Comparison of ENCODE assay signal across 26 mouse cellular contexts in the genomic region with DNA sequence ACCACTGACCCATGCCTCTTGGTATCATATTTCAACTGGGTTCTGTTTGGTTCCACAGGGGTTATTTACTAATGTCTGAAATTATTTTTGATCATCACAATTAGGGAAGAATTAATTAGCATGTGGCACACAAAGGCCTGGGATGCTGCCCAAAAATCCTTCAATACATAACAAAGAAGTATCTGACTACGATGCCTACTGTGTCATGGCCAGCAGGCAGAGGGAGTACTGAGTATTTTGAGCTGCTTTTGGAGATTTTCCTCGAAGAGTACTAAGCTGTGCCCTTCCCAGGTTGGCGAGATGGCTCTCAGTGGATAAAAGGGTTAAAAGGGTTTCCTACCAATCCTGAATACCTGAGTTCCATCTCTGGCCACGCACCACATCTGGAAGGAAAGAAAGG.
DNase-seq lines count a peak whose midpoint lies in the region; ATAC-seq and TF ChIP-seq lines count a peak whose summit lies in the region.
"Had no signal": no experiment of that assay in that cellular context is flagged by ENCODE, and none has a peak within 500 bp of the region (broad histone marks: within the 10 kb centered on the region; RNA-seq: fewer than 3 reads in every experiment).

No protein-coding gene starts in this region.

- 68% methylated on average over 4 of the region's 4 CpGs for WGBS in midbrain, embryonic 13.5 days
- WGBS in midbrain, embryonic 10.5 days: 84% methylated on average over 4 of the region's 4 CpGs
- WGBS in forebrain, embryonic 12.5 days: 45% methylated on average over 4 of the region's 4 CpGs
- 24% methylated on average over 4 of the region's 4 CpGs for WGBS in forebrain, postnatal 0 days

- H3K9me3 ChIP-seq in midbrain, embryonic 13.5 days: no peaks in the 10 kb centered on the region
- H3K9me3 ChIP-seq in midbrain, embryonic 10.5 days (replicated peaks): no peaks in the 10 kb centered on the region
- H3K9me3 ChIP-seq in forebrain, embryonic 12.5 days: no peaks in the 10 kb centered on the region
- H3K9me3 ChIP-seq in forebrain, postnatal 0 days (ENCODE audit: low read length): no peaks in the 10 kb centered on the region
- H3K9me3 ChIP-seq: embryonic facial prominence, embryonic 13.5 days; hindbrain, embryonic 13.5 days; limb, embryonic 13.5 days; midbrain, embryonic 12.5 days; neural tube, embryonic 12.5 days had no signal

- H3K4me2 ChIP-seq in midbrain, embryonic 13.5 days (replicated peaks): no peak overlapping the region
- no peak overlapping the region for H3K4me2 ChIP-seq in forebrain, embryonic 12.5 days
- H3K4me2 ChIP-seq in forebrain, postnatal 0 days (ENCODE audit: low read depth): peak overlapping the region; percentile 36
- H3K4me2 ChIP-seq: embryonic facial prominence, embryonic 13.5 days; heart, embryonic 11.5 days; hindbrain, embryonic 13.5 days; limb, embryonic 13.5 days; liver, embryonic 11.5 days; midbrain, embryonic 12.5 days; neural tube, embryonic 12.5 days had no signal

- no peak overlapping the region for H3K4me3 ChIP-seq in midbrain, embryonic 13.5 days (replicated peaks)
- no peak overlapping the region for H3K4me3 ChIP-seq in midbrain, embryonic 10.5 days
- H3K4me3 ChIP-seq in forebrain, embryonic 12.5 days (replicated peaks): no peak overlapping the region
- no peak overlapping the region for H3K4me3 ChIP-seq in forebrain, postnatal 0 days (ENCODE audit: low read depth, low read length)
- H3K4me3 ChIP-seq: embryonic facial prominence, embryonic 13.5 days; hindbrain, embryonic 13.5 days; limb, embryonic 13.5 days; midbrain, embryonic 12.5 days; myocyte; neural tube, embryonic 12.5 days had no signal

- TF ChIP-seq CTCF in forebrain, postnatal 0 days (IDR thresholded peaks at IDR 0.05; ENCODE audit: low read depth): peak; percentile 28; the same call in 1 of the 2 replicates

- DNase-seq in midbrain, embryonic 10.5 days (ENCODE audit: low spot score): no peak
- DNase-seq in brain, adult 2 months (ENCODE audit: low read depth, low spot score): peak; percentile 14
- peak; percentile 31 for DNase-seq in forebrain, postnatal 0 days
- no peak for DNase-seq in urinary bladder, postnatal 4 days (ENCODE audit: low spot score in 2 of 2)
- DNase-seq in thymus, postnatal 36 days: no peak
- DNase-seq: adrenal gland, postnatal 25 days; cerebellum, adult 9-11 months; gastrocnemius, postnatal 36 days; heart, adult 18-20 months; heart, postnatal 4 days; kidney, adult 9 months; kidney, postnatal 10 days; lung, postnatal 36 days; thymus, postnatal 14 days had no signal

- H3K4me1 ChIP-seq in midbrain, embryonic 13.5 days (replicated peaks): 0 out of 2 replicates have a peak, but pooled peaks cover 4% of the 10 kb centered on the region
- peaks cover 10% of the 10 kb centered on the region; the same call in 1 of the 2 replicates for H3K4me1 ChIP-seq in midbrain, embryonic 10.5 days
- peaks cover 17% of the 10 kb centered on the region; the same call in 1 of the 2 replicates for H3K4me1 ChIP-seq in forebrain, embryonic 12.5 days
- peaks cover 4% of the 10 kb centered on the region for H3K4me1 ChIP-seq in forebrain, postnatal 0 days (ENCODE audit: insufficient read depth)
- H3K4me1 ChIP-seq: embryonic facial prominence, embryonic 13.5 days; hindbrain, embryonic 13.5 days; limb, embryonic 13.5 days; neural tube, embryonic 12.5 days had no signal

- H3K9ac ChIP-seq in midbrain, embryonic 13.5 days (replicated peaks): no peak overlapping the region
- no peak overlapping the region for H3K9ac ChIP-seq in forebrain, embryonic 12.5 days
- H3K9ac ChIP-seq in forebrain, postnatal 0 days: no peak overlapping the region
- H3K9ac ChIP-seq: embryonic facial prominence, embryonic 13.5 days; hindbrain, embryonic 13.5 days; limb, embryonic 13.5 days; midbrain, embryonic 12.5 days; neural tube, embryonic 12.5 days had no signal

- ATAC-seq in midbrain, embryonic 13.5 days: peak; percentile 17; the same call in 1 of the 2 replicates
- peak; percentile 71; the same call in 1 of the 2 replicates for ATAC-seq in forebrain, embryonic 12.5 days (ENCODE audit: low FRiP score)
- ATAC-seq in forebrain, postnatal 0 days: peak; percentile 55; the same call in 1 of the 2 replicates
- ATAC-seq: CD4-positive, CD25-positive, alpha-beta regulatory T cell, adult 4 months; intestine, postnatal 0 days had no signal

- H3K27me3 ChIP-seq in midbrain, embryonic 13.5 days: no peaks in the 10 kb centered on the region
- no peaks in the 10 kb centered on the region for H3K27me3 ChIP-seq in midbrain, embryonic 10.5 days (ENCODE audit: low read depth, poor library complexity, severe bottlenecking)
- no peaks in the 10 kb centered on the region for H3K27me3 ChIP-seq in forebrain, embryonic 12.5 days
- no peaks in the 10 kb centered on the region for H3K27me3 ChIP-seq in forebrain, postnatal 0 days (ENCODE audit: insufficient read depth, low read length)
- H3K27me3 ChIP-seq: embryonic facial prominence, embryonic 13.5 days; hindbrain, embryonic 13.5 days; limb, embryonic 13.5 days; midbrain, embryonic 12.5 days; neural tube, embryonic 12.5 days had no signal

- H3K27ac ChIP-seq in midbrain, embryonic 13.5 days: no peak overlapping the region
- H3K27ac ChIP-seq in midbrain, embryonic 10.5 days (replicated peaks): no peak overlapping the region
- H3K27ac ChIP-seq in forebrain, embryonic 12.5 days: no peak overlapping the region
- no peak overlapping the region for H3K27ac ChIP-seq in forebrain, postnatal 0 days (ENCODE audit: low read depth, low read length)
- H3K27ac ChIP-seq: embryonic facial prominence, embryonic 13.5 days; hindbrain, embryonic 13.5 days; limb, embryonic 13.5 days; midbrain, embryonic 12.5 days; neural tube, embryonic 12.5 days had no signal

- H3K36me3 ChIP-seq in midbrain, embryonic 13.5 days: no peaks in the 10 kb centered on the region
- H3K36me3 ChIP-seq in midbrain, embryonic 10.5 days: no peaks in the 10 kb centered on the region
- H3K36me3 ChIP-seq in forebrain, embryonic 12.5 days (replicated peaks): no peaks in the 10 kb centered on the region
- no peaks in the 10 kb centered on the region for H3K36me3 ChIP-seq in forebrain, postnatal 0 days (ENCODE audit: insufficient read depth)
- H3K36me3 ChIP-seq: embryonic facial prominence, embryonic 13.5 days; hindbrain, embryonic 13.5 days; limb, embryonic 13.5 days; midbrain, embryonic 12.5 days; neural tube, embryonic 12.5 days had no signal

Comparison
In these comparisons a context has a peak if more than half of its experiments do, and no peak if none do; other contexts are left out.
1. ATAC-seq: peak in every context shown above with its lines; median percentile 71 in forebrain, embryonic 12.5 days; 55 in forebrain, postnatal 0 days; 17 in midbrain, embryonic 13.5 days.
2. DNase-seq: peak in brain, adult 2 months (single experiment) and forebrain, postnatal 0 days (single experiment); none in midbrain, embryonic 10.5 days (single experiment), urinary bladder, postnatal 4 days (0 of 2) and thymus, postnatal 36 days (0 of 2).